Mouse (Mus musculus) midbrain, embryonic 13.5 days (tissue): ENCODE data around the gene Adamts9. TPM values are rescaled to one million over a fixed set of nuclear protein-coding genes. Genes with fewer than 3 reads are reported as not detected.

Experiments
- ATAC-seq: fragments of 200-750 bp; cut with Nextera tagmentation; 2 replicates; pipeline ENCODE4 v1.8.0; 2017; ENCODE audit warnings: mild to moderate bottlenecking, moderate TSS enrichment, moderate library complexity
- H3K27ac ChIP-seq: fragments of 300-500 bp; sonication (generic); 2 replicates; pipeline ENCODE4 v1.5.1; 2015; ENCODE audit warnings: inconsistent platforms, mild to moderate bottlenecking, moderate library complexity
- H3K27me3 ChIP-seq: fragments of 300-500 bp; sonication (generic); 2 replicates; pipeline ENCODE4 v1.6.1; 2015; ENCODE audit warnings: mild to moderate bottlenecking, inconsistent platforms
- H3K36me3 ChIP-seq: fragments of 300-500 bp; sonication (generic); 2 replicates; pipeline ENCODE4 v1.6.1; 2015; ENCODE audit warnings: mild to moderate bottlenecking, inconsistent platforms
- H3K4me1 ChIP-seq: fragments of 300-500 bp; sonication (generic); replicated peaks from 2 replicates; pipeline ENCODE4 v1.6.1; 2015; ENCODE audit warnings: inconsistent platforms
- H3K4me2 ChIP-seq: fragments of 300-500 bp; sonication (generic); replicated peaks from 2 replicates; pipeline ENCODE4 v1.6.1; 2015; ENCODE audit warnings: moderate library complexity, mild to moderate bottlenecking, inconsistent platforms
- H3K4me3 ChIP-seq: fragments of 300-500 bp; sonication (generic); replicated peaks from 2 replicates; pipeline ENCODE4 v1.5.1; 2015; ENCODE audit warnings: mild to moderate bottlenecking, inconsistent platforms
- H3K9ac ChIP-seq: fragments of 300-500 bp; sonication (generic); replicated peaks from 2 replicates; pipeline ENCODE4 v1.6.1; 2015; ENCODE audit warnings: mild to moderate bottlenecking, inconsistent platforms
- H3K9me3 ChIP-seq: fragments of 300-500 bp; sonication (generic); 2 replicates; pipeline ENCODE4 v1.6.1; 2016; ENCODE audit warnings: mild to moderate bottlenecking, inconsistent platforms
- WGBS: fragments of 180-500 bp; shearing (Covaris S2); methylation state at CpG from one replicate; pipeline ENCODE4 v1.1.7; 2015; 5-methylcytosine and 5-hydroxymethylcytosine counted together
- polyA plus RNA-seq: library from polyadenylated mRNA; unstranded; fragments of >200 nt; fragmentation: Nextera tagmentation; extraction: Ambion mirVana; gene quantifications from 2 replicates; pipeline ENCODE4 v1.2.1, GENCODE M21; 2015

Gene Adamts9
- polyA plus RNA-seq, 1 experiment from 2014 or later: 1.1 TPM

DNA sequence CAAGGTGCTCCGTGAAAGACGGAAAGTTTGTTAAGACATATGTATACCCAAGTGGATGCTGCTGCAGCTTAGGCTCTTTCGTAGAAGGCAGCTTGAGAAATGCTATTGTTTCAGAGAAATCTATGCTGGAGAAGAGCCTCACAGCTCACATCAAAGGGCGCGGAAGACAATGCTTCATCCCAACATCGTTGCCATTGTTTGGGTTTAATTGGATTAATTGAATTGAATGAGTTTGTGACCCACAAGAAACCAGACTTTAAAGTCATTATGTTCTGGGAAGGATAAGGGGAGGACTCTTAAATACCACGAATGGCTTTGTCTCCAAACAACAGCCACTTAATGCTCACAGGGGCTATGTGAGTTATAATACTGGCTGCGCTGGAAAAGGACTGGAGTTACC lies 125.6 kb downstream of the Adamts9 start:
- peaks cover 28% of the 10 kb centered on the region for H3K4me1 ChIP-seq
- no peak overlapping the region for H3K4me2 ChIP-seq
- no peak for ATAC-seq
- H3K9me3 ChIP-seq: no peaks in the 10 kb centered on the region
- no peak overlapping the region for H3K27ac ChIP-seq
- no peak overlapping the region for H3K4me3 ChIP-seq
- H3K9ac ChIP-seq: no peak overlapping the region
- WGBS: 9% methylated on average over 8 of the region's 8 CpGs
- H3K36me3 ChIP-seq: no peaks in the 10 kb centered on the region
- H3K27me3 ChIP-seq: peaks cover 30% of the 10 kb centered on the region

- H3K9ac ChIP-seq: no peak within 1 kb of the TSS
These were observed 127.0 kb downstream of the Adamts9 start, which contains the start of gene A730049H05Rik for GRCm38 (mm10) chr6:92816311-92816751. Gene A730049H05Rik (plus strand): TSS chr6:92816478.

GRCm38 (mm10) chr6:92812702-92813370 lies 130.5 kb downstream of the Adamts9 start:
- Histone ChIP-seq H3K27ac (no peak overlapping the region), H3K36me3 (no peaks in the 10 kb centered on the region), H3K9ac (no peak overlapping the region), H3K4me2 (no peak overlapping the region), H3K27me3 (peaks cover 20% of the 10 kb centered on the region), H3K4me3 (no peak overlapping the region), H3K9me3 (no peaks in the 10 kb centered on the region), H3K4me1 (peaks cover 11% of the 10 kb centered on the region)
- no peak for ATAC-seq
- 70% methylated on average over 2 of the region's 2 CpGs for WGBS

More at GRCm38 (mm10) chr6:92816311-92816751, 127.0 kb downstream of the Adamts9 start, which contains the start of gene A730049H05Rik:
- ATAC-seq: peak; percentile 43; the same call in 1 of the 2 replicates
- no peaks in the 10 kb centered on the region for H3K36me3 ChIP-seq
- H3K27me3 ChIP-seq: peaks cover 27% of the 10 kb centered on the region
- H3K4me3 ChIP-seq: no peak within 1 kb of the TSS
- 4% methylated on average over 8 of the region's 8 CpGs for WGBS
- H3K4me2 ChIP-seq: peak within 1 kb of the TSS; percentile 35
- peaks cover 17% of the 10 kb centered on the region for H3K4me1 ChIP-seq
- H3K27ac ChIP-seq: no peak within 1 kb of the TSS
- H3K9me3 ChIP-seq: no peaks in the 10 kb centered on the region

DNA sequence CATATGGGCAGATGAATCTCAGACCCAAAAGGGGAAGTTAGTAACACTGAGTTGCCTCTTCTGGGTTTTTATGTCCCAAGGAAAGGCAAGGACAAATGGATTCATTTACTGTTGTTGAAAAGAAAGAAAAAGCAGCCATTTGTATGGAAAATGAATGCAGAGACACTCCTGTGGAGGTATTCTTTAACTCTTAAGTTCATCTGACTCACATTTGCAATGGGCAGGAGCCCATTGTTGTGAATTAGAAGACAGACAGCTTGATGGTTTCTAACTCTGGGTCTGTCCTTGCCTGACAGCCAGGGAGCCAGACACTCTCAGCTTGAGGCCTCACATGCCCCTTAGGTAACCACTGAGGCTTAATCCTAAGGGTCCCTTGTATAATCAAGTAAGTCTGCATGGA lies 131.7 kb downstream of the Adamts9 start:
- no peak for ATAC-seq
- no peaks in the 10 kb centered on the region for H3K9me3 ChIP-seq
- no peak overlapping the region for H3K4me2 ChIP-seq
- no peak overlapping the region for H3K27ac ChIP-seq
- no peak overlapping the region for H3K4me3 ChIP-seq
- H3K36me3 ChIP-seq: no peaks in the 10 kb centered on the region
- H3K4me1 ChIP-seq: peaks cover 6% of the 10 kb centered on the region
- H3K9ac ChIP-seq: no peak overlapping the region
- H3K27me3 ChIP-seq: peaks cover 9% of the 10 kb centered on the region

GRCm38 (mm10) chr6:92810628-92811027 lies 132.7 kb downstream of the Adamts9 start:
- Histone ChIP-seq H3K4me3 (no peak overlapping the region), H3K27ac (no peak overlapping the region), H3K36me3 (no peaks in the 10 kb centered on the region), H3K9me3 (no peaks in the 10 kb centered on the region), H3K4me1 (no peaks in the 10 kb centered on the region), H3K27me3 (peaks cover 3% of the 10 kb centered on the region), H3K9ac (no peak overlapping the region), H3K4me2 (no peak overlapping the region)
- no peak for ATAC-seq
- 89% methylated on average over 2 of the region's 2 CpGs for WGBS

GRCm38 (mm10) chr6:92809818-92810217 lies 133.5 kb downstream of the Adamts9 start:
- WGBS: 82% methylated on average over 3 of the region's 3 CpGs
- no peak for ATAC-seq
- Histone ChIP-seq H3K4me1 (no peaks in the 10 kb centered on the region), H3K4me3 (no peak overlapping the region), H3K36me3 (no peaks in the 10 kb centered on the region), H3K4me2 (no peak overlapping the region), H3K9ac (no peak overlapping the region), H3K9me3 (no peaks in the 10 kb centered on the region), H3K27me3 (peaks cover 3% of the 10 kb centered on the region), H3K27ac (no peak overlapping the region)

- H3K27ac ChIP-seq: no peak overlapping the region
- H3K4me1 ChIP-seq: no peaks in the 10 kb centered on the region
- 85% methylated on average over 3 of the region's 3 CpGs for WGBS
- no peak for ATAC-seq
- H3K4me3 ChIP-seq: no peak overlapping the region
- H3K27me3 ChIP-seq: peaks cover 3% of the 10 kb centered on the region; the same call in 1 of the 2 replicates
- H3K9ac ChIP-seq: no peak overlapping the region
- no peak overlapping the region for H3K4me2 ChIP-seq
- no peaks in the 10 kb centered on the region for H3K36me3 ChIP-seq
- no peaks in the 10 kb centered on the region for H3K9me3 ChIP-seq
These were observed 138.9 kb downstream of the Adamts9 start for GRCm38 (mm10) chr6:92804254-92804971.

DNA sequence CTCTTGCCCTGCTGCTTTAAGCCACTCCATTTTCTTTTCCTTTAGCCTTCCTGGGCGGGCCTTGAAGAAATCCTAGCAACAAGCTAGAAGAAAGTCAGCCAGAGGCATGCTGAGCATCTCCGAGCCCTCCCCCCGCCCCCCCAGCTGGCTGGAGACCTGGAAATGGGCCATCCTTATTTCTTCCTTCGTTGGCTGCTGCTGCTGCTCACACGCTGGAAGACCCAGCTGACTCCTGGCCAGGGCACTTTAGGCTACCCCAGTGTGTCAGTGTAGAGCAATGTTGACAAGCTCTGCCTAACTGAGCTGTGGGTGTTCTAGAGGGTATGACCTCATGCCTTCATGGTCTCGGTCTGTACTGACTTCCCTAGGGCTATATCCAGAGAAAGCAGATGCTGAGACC lies 140.1 kb downstream of the Adamts9 start:
- ATAC-seq: no peak
- Histone ChIP-seq H3K27ac (no peak overlapping the region), H3K9me3 (no peaks in the 10 kb centered on the region), H3K4me3 (no peak overlapping the region), H3K4me1 (no peaks in the 10 kb centered on the region), H3K27me3 (no peaks in the 10 kb centered on the region), H3K4me2 (no peak overlapping the region), H3K36me3 (no peaks in the 10 kb centered on the region), H3K9ac (no peak overlapping the region)
- 59% methylated on average over 6 of the region's 6 CpGs for WGBS

DNA sequence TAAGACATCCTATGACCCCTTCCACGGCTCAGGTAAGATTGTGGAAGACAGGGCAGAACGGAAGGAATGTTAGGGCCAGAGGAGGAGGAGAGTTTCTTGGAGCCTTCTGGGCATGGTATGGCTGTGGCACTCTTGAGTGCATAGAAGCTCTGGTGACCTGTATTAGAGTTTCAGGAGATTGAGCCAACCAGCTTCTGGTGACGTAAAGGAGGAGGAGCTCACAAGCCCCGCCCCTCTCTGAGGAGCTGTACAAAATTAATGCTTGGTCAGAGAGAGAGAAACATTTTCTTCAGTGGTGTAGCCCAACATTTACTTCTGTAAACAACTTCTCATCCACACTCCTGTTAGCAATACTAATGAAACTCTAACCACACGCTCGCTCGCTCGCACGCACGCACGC lies 140.9 kb downstream of the Adamts9 start:
- Histone ChIP-seq H3K9me3 (no peaks in the 10 kb centered on the region), H3K4me3 (no peak overlapping the region), H3K4me1 (no peaks in the 10 kb centered on the region), H3K4me2 (no peak overlapping the region), H3K36me3 (no peaks in the 10 kb centered on the region), H3K27me3 (no peaks in the 10 kb centered on the region), H3K27ac (no peak overlapping the region), H3K9ac (no peak overlapping the region)
- WGBS: 91% methylated on average over 11 of the region's 11 CpGs
- ATAC-seq: no peak

DNA sequence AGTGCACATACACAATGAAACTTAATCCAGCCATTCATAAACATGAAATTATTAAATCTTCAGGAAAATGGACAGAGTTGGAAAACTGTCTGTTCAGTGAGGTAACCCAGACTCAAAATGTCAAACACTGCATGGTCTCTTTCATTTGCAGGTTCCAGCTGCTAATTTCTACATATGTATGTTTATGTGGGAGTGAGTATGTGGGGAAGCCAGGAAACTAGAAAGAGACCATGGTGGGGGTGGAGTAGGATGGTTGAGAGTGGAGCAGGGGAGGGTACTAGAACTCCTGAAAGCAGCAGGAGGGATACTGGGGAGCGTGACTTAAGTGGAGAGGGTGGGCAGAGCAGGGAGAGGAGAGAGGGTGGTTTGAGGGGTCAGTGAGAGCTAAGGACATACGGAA lies 141.8 kb downstream of the Adamts9 start:
- H3K4me3 ChIP-seq: no peak overlapping the region
- 69% methylated on average over 2 of the region's 2 CpGs for WGBS
- no peak overlapping the region for H3K27ac ChIP-seq
- H3K4me1 ChIP-seq: no peaks in the 10 kb centered on the region
- no peak for ATAC-seq
- H3K36me3 ChIP-seq: no peaks in the 10 kb centered on the region
- H3K9ac ChIP-seq: no peak overlapping the region
- no peaks in the 10 kb centered on the region for H3K27me3 ChIP-seq
- no peaks in the 10 kb centered on the region for H3K9me3 ChIP-seq
- H3K4me2 ChIP-seq: no peak overlapping the region

DNA sequence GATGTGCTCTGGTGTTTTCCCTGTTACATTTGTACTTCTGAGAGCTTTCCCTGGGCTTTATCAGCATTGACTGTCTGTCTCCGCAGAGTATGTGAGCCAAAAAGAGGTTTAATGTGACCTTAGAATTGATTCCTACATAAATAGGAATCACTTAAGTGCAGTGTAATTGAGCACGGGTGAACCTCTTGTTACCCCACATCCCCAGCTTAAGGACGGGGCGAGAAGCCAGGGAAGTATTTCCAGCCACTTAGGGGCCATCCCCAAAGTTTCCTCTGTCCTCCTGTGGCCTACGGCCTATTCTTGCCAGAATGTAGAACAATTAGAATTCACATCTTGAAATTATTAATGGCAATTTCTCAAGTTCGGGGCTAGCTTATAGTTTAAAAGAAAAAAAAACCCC lies 149.5 kb downstream of the Adamts9 start:
- Histone ChIP-seq H3K9me3 (no peaks in the 10 kb centered on the region), H3K4me1 (no peaks in the 10 kb centered on the region), H3K27me3 (no peaks in the 10 kb centered on the region), H3K4me2 (no peak overlapping the region), H3K36me3 (no peaks in the 10 kb centered on the region), H3K4me3 (no peak overlapping the region), H3K27ac (no peak overlapping the region), H3K9ac (no peak overlapping the region)
- no peak for ATAC-seq
- 84% methylated on average over 6 of the region's 6 CpGs for WGBS

DNA sequence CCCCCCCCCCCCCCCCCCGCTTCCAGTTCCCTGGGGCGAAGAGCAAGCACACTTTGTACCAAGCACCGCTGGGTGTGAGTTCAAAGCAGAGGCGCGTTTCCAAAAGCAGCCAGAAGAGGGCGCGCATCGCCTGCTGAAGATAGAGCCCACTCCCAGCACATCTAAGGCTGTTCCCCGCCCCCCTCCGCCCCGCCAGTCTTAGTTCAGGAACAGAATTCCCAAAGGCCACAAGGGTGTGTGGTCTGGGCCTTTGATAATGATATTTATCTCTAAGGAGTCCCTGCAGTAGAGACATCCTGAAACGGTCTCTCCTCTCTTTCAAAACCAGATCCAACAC lies 155.9 kb downstream of the Adamts9 start:
- peak; percentile 81 for ATAC-seq
- under 1% methylated on average over 11 of the region's 12 CpGs for WGBS
- Histone ChIP-seq H3K27me3 (peaks cover 12% of the 10 kb centered on the region), H3K27ac (no peak overlapping the region), H3K4me3 (peak overlapping the region; percentile 37), H3K9me3 (no peaks in the 10 kb centered on the region), H3K4me1 (peaks cover 13% of the 10 kb centered on the region), H3K4me2 (peak overlapping the region; percentile 66), H3K36me3 (no peaks in the 10 kb centered on the region), H3K9ac (peak overlapping the region; percentile 52; the same call in 1 of the 2 replicates)
